ENCODE assay signal across 18 mouse cellular contexts in the genomic region with DNA sequence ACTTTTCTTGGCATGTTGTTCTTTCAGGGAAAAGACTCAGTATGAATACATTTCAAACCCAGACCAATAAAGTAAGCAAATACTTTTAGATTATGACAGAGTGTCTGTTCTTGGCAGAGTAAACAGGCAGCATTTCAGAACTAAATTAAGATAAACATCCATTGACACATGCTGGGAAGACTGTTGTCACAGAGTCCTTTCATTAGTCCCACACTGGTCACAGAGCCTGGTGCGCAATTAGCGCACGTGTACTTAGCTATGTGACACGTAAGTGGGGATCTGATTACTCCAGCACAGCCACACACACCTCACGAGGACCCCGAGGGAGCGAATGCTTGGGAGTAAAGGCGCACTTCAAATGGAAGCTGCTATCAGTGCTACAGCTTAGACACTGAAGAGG. TPM values are rescaled to one million over a fixed set of nuclear protein-coding genes. Genes with fewer than 3 reads are reported as not detected.
DNase-seq lines count a peak whose midpoint lies in the region; ATAC-seq and TF ChIP-seq lines count a peak whose summit lies in the region.
"Had no signal": no experiment of that assay in that cellular context is flagged by ENCODE, and none has a peak within 500 bp of the region (broad histone marks: within the 10 kb centered on the region; RNA-seq: fewer than 3 reads in every experiment).

No protein-coding gene starts in this region.

- no peak for TF ChIP-seq CTCF in brain, embryonic 14.5 days (IDR thresholded peaks at IDR 0.05; ENCODE audit: borderline replicate concordance, extremely low read depth, insufficient read depth, insufficient read length)
- no peak for TF ChIP-seq CTCF in layer of hippocampus, adult 2 months (conservative IDR thresholded peaks at IDR 0.05)

- peak; percentile 65 for ATAC-seq in forebrain, embryonic 13.5 days
- peak; percentile 23; the same call in 1 of the 2 replicates for ATAC-seq in lung, embryonic 15.5 days (ENCODE audit: borderline replicate concordance, extremely low read depth, low FRiP score, low TSS enrichment)
- peak; percentile 5; the same call in 1 of the 2 replicates for ATAC-seq in midbrain, embryonic 11.5 days (ENCODE audit: low FRiP score)
- ATAC-seq: Patski had no signal

- no peaks in the 10 kb centered on the region for H3K27me3 ChIP-seq in forebrain, embryonic 13.5 days
- no peaks in the 10 kb centered on the region for H3K27me3 ChIP-seq in forebrain, embryonic 10.5 days (ENCODE audit: poor library complexity, severe bottlenecking)
- H3K27me3 ChIP-seq in lung, embryonic 15.5 days, result no peaks in the 10 kb centered on the region
- H3K27me3 ChIP-seq in midbrain, embryonic 11.5 days (ENCODE audit: control insufficient read depth, insufficient read depth, low read length), result no peaks in the 10 kb centered on the region
- H3K27me3 ChIP-seq: heart, embryonic 13.5 days; megakaryocyte, embryonic 14.5 days; Patski had no signal

- no peak for DNase-seq in forebrain, embryonic 10.5 days (ENCODE audit: extremely low spot score, low spot score)
- DNase-seq in lung, postnatal 4 days, result no peak
- DNase-seq in brain, embryonic 14.5 days (ENCODE audit: low read depth), result peak; percentile 53
- peak; percentile 84 for DNase-seq in midbrain, embryonic 11.5 days (ENCODE audit: low spot score, missing footprints)
- DNase-seq in kidney, postnatal 36 days, result no peak
- no peak for DNase-seq in layer of hippocampus, adult 2 months (ENCODE audit: low spot score in 2 of 2)
- DNase-seq: cerebellum, postnatal 36 days; gastrocnemius, postnatal 36 days; kidney, adult 2 months; kidney, postnatal 25 days; layer of hippocampus, postnatal 36 days; thymus, adult 18-20 months had no signal

- no peak for TF ChIP-seq POLR2A in brain, embryonic 14.5 days (IDR thresholded peaks at IDR 0.05; ENCODE audit: borderline replicate concordance, extremely low read depth, insufficient read depth, insufficient read length, poor library complexity, severe bottlenecking)

- no peak overlapping the region for H3K4me2 ChIP-seq in forebrain, embryonic 13.5 days
- no peak overlapping the region for H3K4me2 ChIP-seq in lung, embryonic 15.5 days
- H3K4me2 ChIP-seq in midbrain, embryonic 11.5 days, result no peak overlapping the region
- H3K4me2 ChIP-seq: heart, embryonic 13.5 days; liver, embryonic 11.5 days had no signal

- no peak overlapping the region for H3K27ac ChIP-seq in forebrain, embryonic 13.5 days
- H3K27ac ChIP-seq in forebrain, embryonic 10.5 days, result no peak overlapping the region
- no peak overlapping the region for H3K27ac ChIP-seq in lung, embryonic 15.5 days
- no peak overlapping the region for H3K27ac ChIP-seq in midbrain, embryonic 11.5 days (ENCODE audit: low read depth, low read length)
- H3K27ac ChIP-seq in layer of hippocampus, adult 2 months, result no peak overlapping the region
- H3K27ac ChIP-seq: heart, embryonic 13.5 days had no signal

- no peak overlapping the region for H3K4me3 ChIP-seq in forebrain, embryonic 13.5 days
- H3K4me3 ChIP-seq in forebrain, embryonic 10.5 days, result no peak overlapping the region
- H3K4me3 ChIP-seq in lung, embryonic 15.5 days, result no peak overlapping the region
- H3K4me3 ChIP-seq in midbrain, embryonic 11.5 days (ENCODE audit: low read depth, low read length), result no peak overlapping the region
- no peak overlapping the region for H3K4me3 ChIP-seq in layer of hippocampus, adult 2 months
- H3K4me3 ChIP-seq: heart, embryonic 13.5 days; megakaryocyte, embryonic 14.5 days had no signal

- 47% methylated on average over 8 of the region's 8 CpGs for WGBS in forebrain, embryonic 13.5 days
- WGBS in forebrain, embryonic 10.5 days, result 67% methylated on average over 8 of the region's 8 CpGs
- WGBS in lung, embryonic 15.5 days, result 34% methylated on average over 8 of the region's 8 CpGs
- 56% methylated on average over 8 of the region's 8 CpGs for WGBS in midbrain, embryonic 11.5 days

- peaks cover 10% of the 10 kb centered on the region; the same call in 1 of the 2 replicates for H3K36me3 ChIP-seq in forebrain, embryonic 13.5 days (ENCODE audit: poor library complexity, severe bottlenecking)
- H3K36me3 ChIP-seq in forebrain, embryonic 10.5 days (replicated peaks), result peaks cover 14% of the 10 kb centered on the region
- no peaks in the 10 kb centered on the region; the same call in 1 of the 2 replicates for H3K36me3 ChIP-seq in lung, embryonic 15.5 days
- H3K36me3 ChIP-seq in midbrain, embryonic 11.5 days (ENCODE audit: control insufficient read depth, insufficient read depth, low read length), result no peaks in the 10 kb centered on the region

- H3K9me3 ChIP-seq in forebrain, embryonic 13.5 days (replicated peaks), result no peaks in the 10 kb centered on the region
- H3K9me3 ChIP-seq in forebrain, embryonic 10.5 days, result no peaks in the 10 kb centered on the region
- H3K9me3 ChIP-seq in lung, embryonic 15.5 days, result no peaks in the 10 kb centered on the region
- no peaks in the 10 kb centered on the region for H3K9me3 ChIP-seq in midbrain, embryonic 11.5 days (ENCODE audit: control insufficient read depth, low read length)
- H3K9me3 ChIP-seq: heart, embryonic 13.5 days; megakaryocyte, embryonic 14.5 days had no signal

- peaks cover 12% of the 10 kb centered on the region for H3K4me1 ChIP-seq in forebrain, embryonic 13.5 days
- peaks cover 23% of the 10 kb centered on the region for H3K4me1 ChIP-seq in forebrain, embryonic 10.5 days
- H3K4me1 ChIP-seq in lung, embryonic 15.5 days, result peaks cover 16% of the 10 kb centered on the region
- H3K4me1 ChIP-seq in midbrain, embryonic 11.5 days (ENCODE audit: control insufficient read depth, insufficient read depth, low read length), result peaks cover 3% of the 10 kb centered on the region; the same call in 1 of the 2 replicates

- no peak overlapping the region; the same call in 1 of the 2 replicates for H3K9ac ChIP-seq in forebrain, embryonic 13.5 days
- H3K9ac ChIP-seq in lung, embryonic 15.5 days, result no peak overlapping the region
- no peak overlapping the region for H3K9ac ChIP-seq in midbrain, embryonic 11.5 days (ENCODE audit: low read length)
- H3K9ac ChIP-seq: heart, embryonic 13.5 days had no signal

RNA-seq across cellular contexts. Expression of a gene that starts 52.1 kb away (rescaled TPM):
- polyA plus RNA-seq in forebrain, embryonic 13.5 days (2015; fragmentation: Nextera tagmentation; extraction: Ambion mirVana), result 48.0 and 50.3 TPM in 2 replicates
- 37.1 and 40.5 TPM in 2 replicates for polyA plus RNA-seq in forebrain, embryonic 10.5 days (2016; fragmentation: Nextera tagmentation; extraction: Ambion mirVana)
- polyA plus RNA-seq in lung, embryonic 15.5 days (2015; fragmentation: Nextera tagmentation; extraction: Ambion mirVana), result 45.2 and 47.4 TPM in 2 replicates
- 17.0 and 22.6 TPM in 2 replicates for polyA plus RNA-seq in brain, embryonic 14.5 days (2012; rRNA removed)
- polyA plus RNA-seq in midbrain, embryonic 11.5 days (2014; fragmentation: Nextera tagmentation; extraction: Ambion mirVana), result 40.5 and 43.0 TPM in 2 replicates
- total RNA-seq in layer of hippocampus, adult 2 months (2021), result 10 to 100 TPM; 13.7 to 16.7 TPM

Comparison
In these comparisons a context has a peak if more than half of its experiments do, and no peak if none do; other contexts are left out.
1. ATAC-seq: peak in every context shown above with its lines; median percentile 65 in forebrain, embryonic 13.5 days; 23 in lung, embryonic 15.5 days; 5 in midbrain, embryonic 11.5 days.
2. DNase-seq: peak in brain, embryonic 14.5 days (single experiment) and midbrain, embryonic 11.5 days (single experiment); none in forebrain, embryonic 10.5 days (single experiment), lung, postnatal 4 days (0 of 2), kidney, postnatal 36 days (0 of 2) and layer of hippocampus, adult 2 months (0 of 2).